Mouse (Mus musculus): ENCODE measurements around the gene Cetn3. TPM values are rescaled to one million over a fixed set of nuclear protein-coding genes. Genes with fewer than 3 reads are reported as not detected.

The Cetn3 gene
- polyA plus RNA-seq, 2 experiments, result 64.1 to 142 TPM

DNA sequence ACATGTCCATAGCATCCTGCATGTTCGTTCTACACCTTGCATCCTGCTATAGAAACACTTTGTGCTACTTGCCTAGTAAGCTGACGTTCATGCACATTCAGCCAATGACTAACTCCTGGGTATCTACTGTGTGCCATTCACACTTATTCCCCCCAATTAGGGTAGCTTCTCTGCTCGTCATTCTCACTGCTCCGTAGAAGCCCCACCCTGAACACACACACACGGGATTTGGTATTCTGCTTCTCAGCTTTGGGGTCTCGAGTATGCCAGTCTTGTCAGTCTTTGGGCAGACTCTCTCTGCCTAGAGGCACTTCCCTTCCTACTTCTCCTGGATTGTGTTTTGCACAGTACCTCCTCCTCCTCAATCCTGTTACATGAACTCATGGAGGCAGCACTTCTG, 59.4 kb downstream of the Cetn3 start:
- Histone ChIP-seq H3K9me3 (ENCODE audit: control insufficient read depth, low read length) (no peaks in the 10 kb centered on the region), H3K27me3 (ENCODE audit: control insufficient read depth, insufficient read depth, low read length) (no peaks in the 10 kb centered on the region), H3K9ac (replicated peaks) (no peak overlapping the region), H3K4me1 (replicated peaks; ENCODE audit: control insufficient read depth in 2 of 2, insufficient read depth in 2 of 2, low read length in 1 of 2) (no peaks in the 10 kb centered on the region), H3K4me2 (ENCODE audit: low read depth) (no peak overlapping the region), H3K27ac (no peak overlapping the region), H3K4me3 (ENCODE audit: insufficient read depth in 1 of 2, low read depth in 2 of 2, low read length in 2 of 2) (no peak overlapping the region), H3K36me3 (replicated peaks; ENCODE audit: control insufficient read depth, insufficient read depth, low read depth) (no peaks in the 10 kb centered on the region)
- WGBS (ENCODE audit: insufficient replicate concordance), result 53% methylated on average over 6 of the region's 6 CpGs
- ATAC-seq (ENCODE audit: insufficient read depth) (no peak), DNase-seq (ENCODE audit: low read depth in 3 of 3, low spot score in 3 of 3) (no peak)
- TF ChIP-seq CTCF (IDR thresholded peaks at IDR 0.05; ENCODE audit: low read depth), result no peak
- TF ChIP-seq EP300 (IDR thresholded peaks at IDR 0.05; ENCODE audit: low read depth), result no peak

Other genes with a start within 250 kb of the Cetn3 start
- 0.08 and 0.09 TPM in 2 replicates for gene Adgrv1, start 149.9 kb upstream of the Cetn3 start, polyA plus RNA-seq (2012; rRNA removed)
- 0.24 and 0.32 TPM in 2 replicates for gene Adgrv1, start 149.9 kb upstream of the Cetn3 start, polyA plus RNA-seq (2014; fragmentation: Nextera tagmentation; extraction: Ambion mirVana)
- gene Lysmd3, start 125.4 kb upstream of the Cetn3 start, polyA plus RNA-seq (2012; rRNA removed), result 4.3 and 6.4 TPM in 2 replicates
- 19.0 and 21.5 TPM in 2 replicates for gene Lysmd3, start 125.4 kb upstream of the Cetn3 start, polyA plus RNA-seq (2014; fragmentation: Nextera tagmentation; extraction: Ambion mirVana)
- gene Polr3g, start 72.1 kb upstream of the Cetn3 start, polyA plus RNA-seq (2012; rRNA removed), result 6.5 and 8.9 TPM in 2 replicates
- 10.9 and 11.7 TPM in 2 replicates for gene Polr3g, start 72.1 kb upstream of the Cetn3 start, polyA plus RNA-seq (2014; fragmentation: Nextera tagmentation; extraction: Ambion mirVana)
- gene Mblac2, start 71.7 kb upstream of the Cetn3 start, polyA plus RNA-seq (2012; rRNA removed), result 1.1 and 1.2 TPM in 2 replicates
- 2.7 and 3.2 TPM in 2 replicates for gene Mblac2, start 71.7 kb upstream of the Cetn3 start, polyA plus RNA-seq (2014; fragmentation: Nextera tagmentation; extraction: Ambion mirVana)